Mouse (Mus musculus) heart, postnatal 0 days (tissue): ENCODE data around the gene Cotl1. TPM values are rescaled to one million over a fixed set of nuclear protein-coding genes. Genes with fewer than 3 reads are reported as not detected.

Source experiments
- ATAC-seq: fragments of 200-750 bp; cut with Nextera tagmentation; 2 replicates; pipeline ENCODE4 v1.8.0; 2017; ENCODE audit warnings: low read depth, moderate number of reproducible peaks, moderate library complexity; ENCODE audit not compliant: insufficient read depth
- DNase-seq: peaks from one replicate; pipeline ENCODE4 v3.0.0-alpha.2; 2016; ENCODE audit warnings: low spot score
- H3K27ac ChIP-seq: fragments of 300-500 bp; sonication (generic); 2 replicates; pipeline ENCODE4 v1.5.1; 2014; ENCODE audit warnings: low read depth, mild to moderate bottlenecking
- H3K27me3 ChIP-seq: fragments of 300-500 bp; sonication (generic); 2 replicates; pipeline ENCODE4 v1.6.1; 2014; ENCODE audit warnings: low read length, mixed read lengths; ENCODE audit not compliant: control insufficient read depth, insufficient read depth
- H3K36me3 ChIP-seq: fragments of 300-500 bp; sonication (generic); replicated peaks from 2 replicates; pipeline ENCODE4 v1.6.1; 2014; ENCODE audit warnings: low read length, mixed read lengths; ENCODE audit not compliant: control insufficient read depth, insufficient read depth
- H3K4me1 ChIP-seq: fragments of 300-500 bp; sonication (generic); 2 replicates; pipeline ENCODE4 v1.6.1; 2014; ENCODE audit warnings: antibody characterized with exemption; ENCODE audit not compliant: control insufficient read depth, insufficient read depth
- H3K4me2 ChIP-seq: fragments of 300-500 bp; sonication (generic); 2 replicates; pipeline ENCODE4 v1.6.1; 2014; ENCODE audit warnings: low read depth, mild to moderate bottlenecking, low read length, moderate library complexity
- H3K4me3 ChIP-seq: fragments of 300-500 bp; sonication (generic); 2 replicates; pipeline ENCODE4 v1.5.1; 2014; ENCODE audit warnings: low read depth, low read length
- H3K9ac ChIP-seq: fragments of 300-500 bp; sonication (generic); replicated peaks from 2 replicates; pipeline ENCODE4 v1.6.1; 2014; ENCODE audit warnings: low read depth, low read length, mixed read lengths
- H3K9me3 ChIP-seq: fragments of 300-500 bp; sonication (generic); replicated peaks from 2 replicates; pipeline ENCODE4 v1.6.1; 2016; ENCODE audit warnings: low read length; ENCODE audit not compliant: control insufficient read depth
- CTCF ChIP-seq: IDR thresholded peaks from 2 replicates; pipeline ENCODE4 v1.5.1; 2016; ENCODE audit warnings: antibody characterized with exemption, control low read depth, low read depth
- EP300 ChIP-seq: IDR thresholded peaks from 2 replicates; pipeline ENCODE4 v1.6.1; 2016; ENCODE audit warnings: antibody characterized with exemption, low read depth
- WGBS: fragments of 180-500 bp; shearing (Covaris S2); extraction: QIAGEN DNeasy Blood & Tissue Kit; methylation state at CpG from one replicate; pipeline ENCODE4 v1.1.7; 2014; 5-methylcytosine and 5-hydroxymethylcytosine counted together
- polyA plus RNA-seq: library from polyadenylated mRNA; unstranded; fragments of >200 nt; fragmentation: Nextera tagmentation; extraction: Ambion mirVana; gene quantifications from 2 replicates; pipeline ENCODE4 v1.2.1, GENCODE M21; 2015
- total RNA-seq: library from RNA; depleted of rRNA; stranded (reverse); fragments of >200 nt; gene quantifications from 2 replicates; pipeline ENCODE4 v1.2.3, GENCODE M21; 2014; ENCODE audit warnings: low replicate concordance

The Cotl1 gene
- total and polyA plus RNA-seq, 2 experiments from 2014 or later = 15.4 to 28.3 TPM

DNA sequence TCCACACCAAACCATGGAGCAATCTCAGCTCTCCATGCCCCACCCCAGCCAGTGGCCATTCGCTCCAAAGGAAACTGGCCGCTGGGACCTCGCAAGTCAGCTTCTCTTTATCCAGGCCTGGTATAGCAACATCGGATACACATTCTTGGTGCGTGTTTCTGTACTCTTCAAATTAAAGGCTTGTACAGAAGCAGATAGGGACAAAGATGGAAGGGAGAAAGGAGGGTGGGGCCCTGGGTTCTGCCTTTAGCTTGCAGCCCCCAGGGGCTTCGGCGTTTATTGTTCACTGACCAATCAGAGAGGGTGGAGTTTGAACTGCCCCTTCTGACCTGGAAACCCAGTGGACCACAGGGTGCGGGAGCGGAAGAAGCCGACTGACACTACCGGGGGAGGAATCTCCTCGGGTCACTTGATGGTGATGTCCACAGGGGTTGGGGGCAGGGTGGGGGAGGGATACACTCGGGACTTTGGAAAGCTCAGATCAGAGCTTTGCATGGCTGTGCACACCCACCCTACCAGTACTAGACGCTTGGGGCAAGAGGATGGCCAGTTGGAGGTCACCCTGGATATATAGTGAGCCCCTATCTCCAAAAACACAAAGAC is 824 bp downstream of the Cotl1 start:
- ATAC-seq = no peak
- 31% methylated on average over 14 of the region's 14 CpGs for WGBS
- peak overlapping the region; percentile 62 for H3K4me3 ChIP-seq
- no peaks in the 10 kb centered on the region for H3K27me3 ChIP-seq
- peak overlapping the region; percentile 94 for H3K4me2 ChIP-seq
- H3K27ac ChIP-seq = peak overlapping the region; percentile 70
- peak overlapping the region; percentile 54 for H3K9ac ChIP-seq
- peaks cover 13% of the 10 kb centered on the region; the same call in 1 of the 2 replicates for H3K4me1 ChIP-seq
- DNase-seq = no peak
- no peaks in the 10 kb centered on the region for H3K9me3 ChIP-seq
- H3K36me3 ChIP-seq = no peaks in the 10 kb centered on the region
- TF ChIP-seq CTCF (no peak), EP300 (no peak)

GRCm38 (mm10) chr8:119838983-119839340 is 1.4 kb downstream of the Cotl1 start:
- ATAC-seq = no peak
- no peaks in the 10 kb centered on the region for H3K9me3 ChIP-seq
- peak overlapping the region; percentile 62 for H3K4me3 ChIP-seq
- no peaks in the 10 kb centered on the region for H3K27me3 ChIP-seq
- no peak for DNase-seq
- H3K36me3 ChIP-seq = no peaks in the 10 kb centered on the region
- TF ChIP-seq CTCF (no peak), EP300 (no peak)
- peaks cover 12% of the 10 kb centered on the region; the same call in 1 of the 2 replicates for H3K4me1 ChIP-seq
- H3K27ac ChIP-seq = peak overlapping the region; percentile 2; the same call in 1 of the 2 replicates
- no peak overlapping the region for H3K9ac ChIP-seq
- WGBS = 71% methylated on average over 4 of the region's 4 CpGs
- H3K4me2 ChIP-seq = peak overlapping the region; percentile 94

- H3K36me3 ChIP-seq = no peaks in the 10 kb centered on the region
- H3K27ac ChIP-seq = peak overlapping the region; percentile 36
- no peak overlapping the region for H3K9ac ChIP-seq
- no peaks in the 10 kb centered on the region for H3K9me3 ChIP-seq
- TF ChIP-seq CTCF (no peak), EP300 (no peak)
- 58% methylated on average over 19 of the region's 19 CpGs for WGBS
- peaks cover 12% of the 10 kb centered on the region; the same call in 1 of the 2 replicates for H3K4me1 ChIP-seq
- H3K4me3 ChIP-seq = peak overlapping the region; percentile 62; the same call in 1 of the 2 replicates
- peak overlapping the region; percentile 94 for H3K4me2 ChIP-seq
- H3K27me3 ChIP-seq = no peaks in the 10 kb centered on the region
- DNase-seq (no peak), ATAC-seq (no peak)
Measured at GRCm38 (mm10) chr8:119838100-119838982, 2.0 kb downstream of the Cotl1 start.

DNA sequence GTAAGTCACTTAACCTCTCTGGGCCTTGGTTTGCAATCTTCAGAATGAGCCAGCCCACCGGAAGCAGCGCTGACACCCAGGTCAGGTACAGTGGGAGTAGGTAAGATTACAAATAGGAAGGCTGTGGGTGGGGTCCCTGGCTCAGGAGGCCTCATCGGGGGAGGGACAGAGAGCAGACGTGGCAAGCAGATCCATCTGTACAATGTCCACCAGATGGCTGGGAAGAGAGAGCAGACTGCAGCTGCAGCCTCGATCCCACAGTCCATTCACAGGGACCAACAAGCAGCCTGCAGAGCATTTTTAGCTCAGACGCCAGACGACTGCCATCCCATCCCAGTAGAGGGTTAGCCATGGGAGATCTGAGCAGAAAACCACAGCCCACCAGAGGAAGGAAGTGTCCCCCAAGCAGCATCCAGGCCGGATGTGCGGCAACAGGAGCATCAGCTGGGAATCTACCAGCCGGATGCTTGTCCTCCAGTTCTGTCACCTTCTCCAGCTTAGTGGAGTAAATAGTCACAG is 2.7 kb downstream of the Cotl1 start:
- no peak for TF ChIP-seq EP300
- no peak for TF ChIP-seq CTCF
- H3K9ac ChIP-seq = no peak overlapping the region
- H3K27ac ChIP-seq = peak overlapping the region; percentile 36
- ATAC-seq (no peak), DNase-seq (no peak)
- peaks cover 12% of the 10 kb centered on the region; the same call in 1 of the 2 replicates for H3K4me1 ChIP-seq
- no peaks in the 10 kb centered on the region for H3K27me3 ChIP-seq
- H3K4me3 ChIP-seq = peak overlapping the region; percentile 8
- H3K36me3 ChIP-seq = no peaks in the 10 kb centered on the region
- H3K9me3 ChIP-seq = no peaks in the 10 kb centered on the region
- 38% methylated on average over 10 of the region's 10 CpGs for WGBS
- peak overlapping the region; percentile 44 for H3K4me2 ChIP-seq

DNA sequence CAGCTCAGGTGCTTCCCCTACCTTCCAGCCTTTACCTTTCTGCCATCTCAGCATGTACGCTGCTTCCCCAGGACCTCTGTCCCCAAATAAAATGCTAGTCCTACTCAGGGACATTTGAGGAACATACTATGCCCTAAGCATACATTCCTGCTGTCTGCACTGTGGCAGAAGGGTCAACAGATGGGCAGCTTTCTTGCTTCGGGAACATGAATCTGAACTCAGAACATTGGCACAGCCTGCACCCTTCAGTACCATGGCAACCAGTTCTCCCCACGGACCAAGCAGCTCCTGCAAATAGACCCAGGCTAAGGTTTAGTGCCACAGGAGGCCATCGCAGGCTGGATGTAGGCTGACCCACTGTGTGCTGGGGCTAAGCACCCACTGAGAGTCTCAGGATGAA is 3.5 kb downstream of the Cotl1 start:
- DNase-seq = no peak
- H3K36me3 ChIP-seq = no peaks in the 10 kb centered on the region
- no peaks in the 10 kb centered on the region for H3K9me3 ChIP-seq
- no peak for TF ChIP-seq CTCF
- no peak for TF ChIP-seq EP300
- H3K9ac ChIP-seq = no peak overlapping the region
- H3K4me1 ChIP-seq = peaks cover 18% of the 10 kb centered on the region
- no peak overlapping the region for H3K4me3 ChIP-seq
- H3K27me3 ChIP-seq = no peaks in the 10 kb centered on the region
- ATAC-seq = no peak
- no peak overlapping the region for H3K4me2 ChIP-seq
- H3K27ac ChIP-seq = no peak overlapping the region
- WGBS = 83% methylated on average over 4 of the region's 4 CpGs
